Mouse (Mus musculus) E14TG2a.4 (cell line): Measurements from ENCODE around the gene Gm11084.
"Not testable (repeated sequence)": the region's sequence is repeated elsewhere in the genome, so short reads cannot be mapped to it uniquely, and the experiment has no call there.

ENCODE experiments used
- H3K27me3 ChIP-seq: 2 replicates; pipeline ENCODE4 v1.6.1; 2014; ENCODE audit warnings: low read length, control low read depth; ENCODE audit not compliant: insufficient read depth
- H3K36me3 ChIP-seq: 2 replicates; pipeline ENCODE4 v1.6.1; 2014; ENCODE audit warnings: low read length, control low read depth; ENCODE audit not compliant: insufficient read depth
- H3K4me1 ChIP-seq: replicated peaks from 2 replicates; pipeline ENCODE4 v1.6.1; 2014; ENCODE audit warnings: low read depth, low read length, control low read depth
- H3K4me3 ChIP-seq: replicated peaks from 2 replicates; pipeline ENCODE4 v1.5.1; 2014; ENCODE audit warnings: mild to moderate bottlenecking, low read length
- H3K9me3 ChIP-seq: 2 replicates; pipeline ENCODE4 v1.6.1; 2014; ENCODE audit warnings: low read length, control low read depth
- CTCF ChIP-seq: conservative IDR thresholded peaks from 2 replicates; pipeline ENCODE4 v1.5.1; 2014; ENCODE audit warnings: low read length
- NANOG ChIP-seq: IDR thresholded peaks from 2 replicates; pipeline ENCODE4 v1.6.1; 2014; ENCODE audit warnings: borderline replicate concordance, low read length, mixed read lengths
- POU5F1 ChIP-seq: IDR thresholded peaks from 2 replicates; pipeline ENCODE4 v1.6.1; 2014; ENCODE audit warnings: low read length, borderline replicate concordance

The Gm11084 gene

DNA sequence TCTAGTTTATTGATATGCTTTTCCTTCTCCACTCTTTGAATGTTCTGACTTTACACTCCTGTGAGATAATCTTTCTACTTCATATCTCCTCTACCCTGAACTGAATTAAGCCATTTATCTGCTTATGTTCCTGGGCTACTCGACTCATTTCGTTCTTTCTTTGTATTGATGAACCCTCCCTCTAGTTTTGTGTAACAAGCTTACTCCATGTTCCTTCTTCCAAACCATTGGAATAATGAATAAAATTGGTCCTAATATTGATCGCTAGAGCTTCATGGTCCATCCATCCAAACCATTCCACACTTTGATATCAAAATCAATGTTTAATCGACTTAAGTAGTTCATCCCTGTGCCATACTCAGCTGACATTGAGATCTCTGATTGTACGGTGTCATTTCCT is at the start of gene Gm11084:
TSS of gene Gm11084 (minus strand) at position 101 of the 400 bp plus-strand sequence.
- peaks cover 46% of the 10 kb centered on the region for H3K4me1 ChIP-seq
- TF ChIP-seq POU5F1 (no peak), NANOG (no peak), CTCF (no peak)
- peaks cover 17% of the 10 kb centered on the region for H3K36me3 ChIP-seq
- H3K4me3 ChIP-seq: peak within 1 kb of the TSS; percentile 27; the same call in 1 of the 2 replicates
- H3K27me3 ChIP-seq: no peaks in the 10 kb centered on the region
- H3K9me3 ChIP-seq: peaks cover 24% of the 10 kb centered on the region

- H3K4me1 ChIP-seq: peaks cover 3% of the 10 kb centered on the region; the same call in 1 of the 2 replicates
Measured at GRCm38 (mm10) chr2:73031061-73032055, 44.8 kb upstream of the Gm11084 start.

GRCm38 (mm10) chr2:73029846-73030245 is 43.3 kb upstream of the Gm11084 start:
- Histone ChIP-seq H3K36me3 (no peaks in the 10 kb centered on the region), H3K4me1 (peaks cover 14% of the 10 kb centered on the region), H3K9me3 (peaks cover 8% of the 10 kb centered on the region; the same call in 1 of the 2 replicates), H3K27me3 (no peaks in the 10 kb centered on the region), H3K4me3 (no peak overlapping the region)
- TF ChIP-seq POU5F1 (no peak), NANOG (no peak), CTCF (no peak)

More at GRCm38 (mm10) chr2:73031061-73032055, 44.8 kb upstream of the Gm11084 start:
- H3K9me3 ChIP-seq: peaks cover 8% of the 10 kb centered on the region; the same call in 1 of the 2 replicates
- H3K36me3 ChIP-seq: no peaks in the 10 kb centered on the region
- TF ChIP-seq CTCF (no peak), NANOG (no peak), POU5F1 (no peak)
- no peak overlapping the region for H3K4me3 ChIP-seq
- no peaks in the 10 kb centered on the region for H3K27me3 ChIP-seq

DNA sequence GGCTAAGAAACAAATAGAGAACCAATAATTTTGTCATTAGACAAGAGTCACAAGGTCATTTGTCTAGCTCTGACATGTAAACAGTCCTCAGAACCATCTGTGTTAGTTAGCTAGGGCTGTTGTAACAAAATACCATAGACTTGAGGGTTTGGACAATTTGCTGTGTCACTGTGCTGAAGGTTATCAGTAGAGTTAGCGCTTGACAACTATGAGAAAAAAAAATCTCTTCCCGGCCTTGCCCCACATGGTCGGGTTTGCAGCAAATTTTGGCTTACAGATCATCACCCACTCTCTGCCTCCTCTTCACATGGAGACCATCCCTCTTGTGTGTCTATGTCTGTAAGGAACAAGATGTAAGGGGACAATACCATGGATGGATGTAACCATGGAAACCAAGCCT is 41.5 kb upstream of the Gm11084 start:
- Histone ChIP-seq H3K27me3 (no peaks in the 10 kb centered on the region), H3K4me1 (peaks cover 25% of the 10 kb centered on the region), H3K4me3 (no peak overlapping the region), H3K9me3 (peaks cover 8% of the 10 kb centered on the region; the same call in 1 of the 2 replicates), H3K36me3 (no peaks in the 10 kb centered on the region)
- TF ChIP-seq POU5F1 (no peak), NANOG (no peak), CTCF (no peak)

GRCm38 (mm10) chr2:73027126-73027525 is 40.6 kb upstream of the Gm11084 start:
- peaks cover 34% of the 10 kb centered on the region for H3K4me1 ChIP-seq
- H3K9me3 ChIP-seq: peaks cover 8% of the 10 kb centered on the region; the same call in 1 of the 2 replicates
- H3K4me3 ChIP-seq: no peak overlapping the region
- H3K27me3 ChIP-seq: no peaks in the 10 kb centered on the region
- H3K36me3 ChIP-seq: no peaks in the 10 kb centered on the region
- TF ChIP-seq NANOG: no peak
- TF ChIP-seq CTCF: no peak
- TF ChIP-seq POU5F1: no peak

GRCm38 (mm10) chr2:73023803-73024202 is 37.3 kb upstream of the Gm11084 start:
- Histone ChIP-seq H3K9me3 (peaks cover 4% of the 10 kb centered on the region; the same call in 1 of the 2 replicates), H3K27me3 (no peaks in the 10 kb centered on the region), H3K4me3 (no peak overlapping the region), H3K36me3 (no peaks in the 10 kb centered on the region), H3K4me1 (peaks cover 67% of the 10 kb centered on the region)
- TF ChIP-seq NANOG (no peak; the same call in 1 of the 2 replicates), CTCF (no peak), POU5F1 (no peak)

- Histone ChIP-seq H3K27me3 (no peaks in the 10 kb centered on the region), H3K4me1 (peaks cover 67% of the 10 kb centered on the region), H3K9me3 (peaks cover 11% of the 10 kb centered on the region), H3K36me3 (no peaks in the 10 kb centered on the region), H3K4me3 (no peak overlapping the region)
- TF ChIP-seq POU5F1 (no peak), CTCF (no peak), NANOG (no peak)
Measured at GRCm38 (mm10) chr2:73021046-73021445, 34.5 kb upstream of the Gm11084 start.

DNA sequence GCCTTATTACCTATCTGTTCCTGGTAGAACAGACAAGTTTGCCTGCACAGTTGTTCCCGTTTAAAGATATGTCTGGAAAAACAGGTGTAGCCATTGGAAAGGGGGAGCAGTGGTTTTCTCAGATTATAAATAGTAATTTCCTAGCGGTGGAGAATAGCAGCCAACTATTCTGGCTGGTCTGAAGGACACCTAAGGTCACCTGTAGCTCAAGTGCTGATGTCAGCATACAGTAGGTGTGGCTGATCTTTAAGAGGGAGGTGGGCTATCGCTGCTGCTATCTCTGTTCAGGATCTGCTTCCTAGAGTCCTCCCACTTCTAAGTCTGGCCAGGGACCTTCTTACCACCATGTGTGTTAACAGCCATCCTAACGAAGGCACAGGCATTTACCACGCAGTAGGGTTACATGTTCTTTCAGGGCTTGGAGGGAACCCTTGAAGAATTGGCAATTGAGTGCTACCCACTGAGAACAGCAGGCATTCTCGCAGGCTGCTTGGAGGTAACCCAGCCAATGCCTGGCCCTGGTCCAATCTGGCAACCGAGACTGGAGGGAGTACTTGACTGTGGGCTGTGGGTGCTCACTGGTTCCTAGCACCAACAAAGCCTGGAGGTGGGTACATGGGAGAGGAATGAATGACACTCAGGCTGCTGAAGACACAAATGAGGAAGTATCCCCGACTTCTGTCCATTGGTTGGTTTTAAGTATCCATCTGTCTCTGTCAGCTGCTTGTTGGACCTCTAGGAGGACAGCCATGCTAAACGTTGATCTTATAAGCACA is 33.0 kb upstream of the Gm11084 start:
- no peaks in the 10 kb centered on the region for H3K27me3 ChIP-seq
- TF ChIP-seq NANOG (no peak), POU5F1 (no peak), CTCF (no peak)
- no peaks in the 10 kb centered on the region for H3K36me3 ChIP-seq
- peaks cover 17% of the 10 kb centered on the region for H3K9me3 ChIP-seq
- H3K4me3 ChIP-seq: peak overlapping the region; percentile 39
- H3K4me1 ChIP-seq: peaks cover 53% of the 10 kb centered on the region

DNA sequence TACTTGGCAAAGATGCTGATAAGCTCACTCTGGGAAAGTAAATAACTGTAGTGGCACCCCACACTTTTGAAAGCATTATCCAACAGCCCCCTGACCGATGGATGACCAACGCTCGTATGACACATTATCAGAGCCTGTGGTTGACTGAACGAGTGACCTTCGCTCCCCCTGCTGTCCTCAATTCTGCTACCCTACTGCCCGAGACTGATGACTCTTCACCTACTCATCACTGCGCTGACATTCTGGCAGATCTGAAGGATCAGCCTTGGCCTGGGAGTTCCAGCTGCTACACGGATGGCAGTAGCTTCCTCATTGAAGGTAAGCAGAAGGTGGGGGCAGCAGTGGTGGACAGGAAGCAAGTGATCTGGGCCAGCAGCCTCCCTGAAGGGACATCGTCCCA is 27.5 kb upstream of the Gm11084 start:
- H3K4me1 ChIP-seq, H3K27me3 ChIP-seq, H3K36me3 ChIP-seq, H3K4me3 ChIP-seq: not testable (repeated sequence)
- peaks cover 71% of the 10 kb centered on the region for H3K9me3 ChIP-seq
